Mouse (Mus musculus) forebrain, embryonic 14.5 days (tissue): ENCODE data around the gene Olfr845. TPM values are rescaled to one million over a fixed set of nuclear protein-coding genes. Genes with fewer than 3 reads are reported as not detected.

ENCODE experiments used
- ATAC-seq: fragments of 200-750 bp; cut with Nextera tagmentation; 2 replicates; pipeline ENCODE4 v1.8.0; 2017; ENCODE audit warnings: mild to moderate bottlenecking, moderate library complexity
- DNase-seq: peaks from one replicate; pipeline ENCODE4 v3.0.0-alpha.2; 2015; ENCODE audit warnings: low spot score
- H3K27ac ChIP-seq: fragments of 300-500 bp; sonication (generic); 2 replicates; pipeline ENCODE4 v1.5.1; 2014; ENCODE audit warnings: low read depth, mild to moderate bottlenecking, control low read depth, low read length, moderate library complexity
- H3K27me3 ChIP-seq: fragments of 300-500 bp; sonication (generic); replicated peaks from 2 replicates; pipeline ENCODE4 v1.6.1; 2014; ENCODE audit warnings: low read length, control low read depth, mixed read lengths; ENCODE audit not compliant: control insufficient read depth, insufficient read depth
- H3K36me3 ChIP-seq: fragments of 300-500 bp; sonication (generic); 2 replicates; pipeline ENCODE4 v1.6.1; 2014; ENCODE audit warnings: low read length, control low read depth; ENCODE audit not compliant: control insufficient read depth, insufficient read depth
- H3K4me1 ChIP-seq: fragments of 300-500 bp; sonication (generic); 2 replicates; pipeline ENCODE4 v1.6.1; 2014; ENCODE audit warnings: antibody characterized with exemption, low read length, control low read depth; ENCODE audit not compliant: control insufficient read depth, insufficient read depth
- H3K4me2 ChIP-seq: fragments of 300-500 bp; sonication (generic); 2 replicates; pipeline ENCODE4 v1.6.1; 2014; ENCODE audit warnings: mild to moderate bottlenecking, control low read depth, low read length
- H3K4me3 ChIP-seq: fragments of 300-500 bp; sonication (generic); 2 replicates; pipeline ENCODE4 v1.5.1; 2014; ENCODE audit warnings: low read depth, low read length, control low read depth
- H3K9ac ChIP-seq: fragments of 300-500 bp; sonication (generic); 2 replicates; pipeline ENCODE4 v1.6.1; 2014; ENCODE audit warnings: mild to moderate bottlenecking, low read length, control low read depth, moderate library complexity
- H3K9me3 ChIP-seq: fragments of 300-500 bp; sonication (generic); replicated peaks from 2 replicates; pipeline ENCODE4 v1.6.1; 2016; ENCODE audit warnings: low read length, control low read depth, mixed read lengths; ENCODE audit not compliant: control insufficient read depth
- WGBS: fragments of 180-500 bp; shearing (Covaris S2); extraction: QIAGEN DNeasy Blood & Tissue Kit; methylation state at CpG from one replicate; pipeline ENCODE4 v1.1.7; 2014; 5-methylcytosine and 5-hydroxymethylcytosine counted together
- polyA plus RNA-seq: library from polyadenylated mRNA; unstranded; fragments of >200 nt; fragmentation: Nextera tagmentation; extraction: Ambion mirVana; gene quantifications from 2 replicates; pipeline ENCODE4 v1.2.1, GENCODE M21; 2014

The Olfr845 gene
- polyA plus RNA-seq, result not detected in 2 replicates

DNA sequence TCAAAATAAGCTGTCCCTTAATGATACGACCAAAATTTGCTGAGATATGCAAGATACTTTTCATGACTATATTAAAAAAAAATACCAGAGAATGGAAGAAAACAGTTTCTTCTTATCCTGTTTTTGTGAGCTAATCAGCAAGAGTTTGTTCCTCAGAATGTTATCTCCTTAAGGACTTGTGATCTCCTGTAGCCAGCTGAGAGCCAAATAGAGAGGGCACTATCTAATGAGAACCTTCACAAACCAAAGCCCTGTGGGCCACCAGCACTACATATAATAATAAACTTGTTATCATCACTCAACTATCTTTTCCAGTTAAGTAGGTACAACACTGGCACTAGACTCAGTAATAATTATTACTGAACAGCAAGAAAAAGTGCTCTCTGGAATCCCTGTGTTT is at the start of gene Olfr845:
TSS of gene Olfr845 (plus strand) at position 301 of the 400 bp plus-strand sequence.
- Histone ChIP-seq H3K4me1 (no peaks in the 10 kb centered on the region), H3K9ac (no peak within 1 kb of the TSS), H3K36me3 (no peaks in the 10 kb centered on the region), H3K27ac (no peak within 1 kb of the TSS), H3K27me3 (no peaks in the 10 kb centered on the region), H3K4me2 (no peak within 1 kb of the TSS), H3K9me3 (peaks cover 4% of the 10 kb centered on the region; the same call in 1 of the 2 replicates), H3K4me3 (no peak within 1 kb of the TSS)
- DNase-seq (no peak), ATAC-seq (no peak)
- 84% methylated on average over 1 of the region's 1 CpGs for WGBS

DNA sequence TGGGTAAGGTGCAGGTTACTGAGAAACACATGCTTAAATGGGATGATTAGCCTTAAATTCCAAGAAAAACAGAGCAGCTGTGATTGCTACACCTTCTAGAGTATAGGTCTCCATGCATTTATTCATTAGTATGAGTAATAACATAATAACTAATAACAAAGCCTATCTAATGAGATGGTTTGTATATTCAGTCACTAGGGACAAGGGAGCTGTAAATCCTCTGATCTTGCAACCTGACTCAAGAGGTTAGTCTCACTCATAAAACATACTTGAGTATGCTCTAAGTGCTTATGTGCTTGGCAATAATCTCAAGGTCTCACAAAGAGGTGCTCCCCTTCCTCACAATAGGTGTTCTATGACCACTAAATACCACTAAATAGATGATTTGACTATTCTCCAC is 20.2 kb upstream of the Olfr845 start, which contains the start of gene Olfr844:
TSS of gene Olfr844 (plus strand) at position 301 of the 400 bp plus-strand sequence.
- H3K27ac ChIP-seq, result no peak within 1 kb of the TSS
- no peak within 1 kb of the TSS for H3K4me3 ChIP-seq
- no peak for DNase-seq
- no peaks in the 10 kb centered on the region for H3K4me1 ChIP-seq
- no peak for ATAC-seq
- no peak within 1 kb of the TSS for H3K9ac ChIP-seq
- H3K9me3 ChIP-seq, result peaks cover 9% of the 10 kb centered on the region; the same call in 1 of the 2 replicates
- H3K27me3 ChIP-seq, result no peaks in the 10 kb centered on the region
- H3K4me2 ChIP-seq, result no peak within 1 kb of the TSS
- H3K36me3 ChIP-seq, result no peaks in the 10 kb centered on the region

DNA sequence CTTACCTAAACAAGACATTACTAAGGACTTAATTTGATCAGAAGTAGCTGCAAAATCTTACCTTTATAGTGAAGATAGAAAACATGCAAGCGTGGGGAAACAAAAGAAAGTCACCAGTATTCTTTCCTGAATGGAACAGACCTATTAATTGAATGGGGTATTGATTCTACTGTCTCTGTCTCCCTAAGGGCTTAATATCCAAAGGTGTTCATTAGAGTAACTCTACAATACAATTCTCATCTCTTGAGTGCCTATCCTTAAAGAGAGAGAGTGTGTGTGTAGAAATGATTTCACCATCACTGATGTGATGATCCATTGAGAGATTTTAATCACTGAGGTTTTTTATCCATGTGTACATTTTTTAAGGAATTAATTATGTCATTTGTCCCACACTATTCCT is 27.6 kb downstream of the Olfr845 start, which contains the start of gene Olfr846:
TSS of gene Olfr846 (minus strand) at position 101 of the 400 bp plus-strand sequence.
- H3K27me3 ChIP-seq, result no peaks in the 10 kb centered on the region
- no peak for ATAC-seq
- no peaks in the 10 kb centered on the region for H3K4me1 ChIP-seq
- H3K4me3 ChIP-seq, result no peak within 1 kb of the TSS
- no peak within 1 kb of the TSS for H3K9ac ChIP-seq
- no peaks in the 10 kb centered on the region; the same call in 1 of the 2 replicates for H3K9me3 ChIP-seq
- 45% methylated on average over 1 of the region's 1 CpGs for WGBS
- no peak for DNase-seq
- no peak within 1 kb of the TSS for H3K27ac ChIP-seq
- H3K4me2 ChIP-seq, result no peak within 1 kb of the TSS
- no peaks in the 10 kb centered on the region for H3K36me3 ChIP-seq

DNA sequence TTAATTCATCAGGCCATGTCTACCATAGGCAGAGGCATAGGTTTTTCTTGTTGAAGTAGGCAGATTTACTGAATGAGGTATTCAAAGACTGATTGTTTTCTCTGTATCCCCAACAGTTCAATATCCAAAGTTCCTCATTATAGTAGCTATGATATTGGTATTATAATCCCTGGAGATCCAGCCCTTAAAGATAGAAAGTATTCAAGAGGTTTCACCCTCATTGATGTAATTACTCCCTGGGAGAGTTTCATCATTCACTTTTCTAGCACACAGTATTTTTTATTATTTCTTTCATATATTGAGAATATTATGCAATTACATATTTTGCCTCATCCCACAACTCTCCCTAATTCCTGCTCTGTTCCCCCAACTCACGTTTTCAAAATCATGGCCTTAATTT is 42.3 kb downstream of the Olfr845 start, which contains the start of gene Olfr847:
TSS of gene Olfr847 (minus strand) at position 101 of the 400 bp plus-strand sequence.
- Histone ChIP-seq H3K36me3 (no peaks in the 10 kb centered on the region), H3K27ac (no peak within 1 kb of the TSS), H3K4me3 (no peak within 1 kb of the TSS), H3K4me1 (no peaks in the 10 kb centered on the region), H3K9me3 (no peaks in the 10 kb centered on the region), H3K4me2 (no peak within 1 kb of the TSS), H3K9ac (no peak within 1 kb of the TSS), H3K27me3 (no peaks in the 10 kb centered on the region)
- WGBS, result 53% methylated on average over 1 of the region's 1 CpGs
- DNase-seq, result no peak
- ATAC-seq, result no peak

Other genes starting within 250 kb of the Olfr845 start
- not detected in 2 replicates for gene Olfr836, start 216.1 kb upstream of the Olfr845 start, polyA plus RNA-seq
- not detected in 2 replicates for gene Olfr837, start 200.1 kb upstream of the Olfr845 start, polyA plus RNA-seq
- gene Olfr839-ps1, start 159.1 kb upstream of the Olfr845 start, polyA plus RNA-seq, result not detected in 2 replicates
- not detected in 2 replicates for gene Olfr843, start 84.5 kb upstream of the Olfr845 start, polyA plus RNA-seq
- not detected in 2 replicates for gene Olfr844, start 20.1 kb upstream of the Olfr845 start, polyA plus RNA-seq
- gene Olfr846, start 27.5 kb downstream of the Olfr845 start, polyA plus RNA-seq, result not detected in 2 replicates
- not detected in 2 replicates for gene Olfr847, start 42.2 kb downstream of the Olfr845 start, polyA plus RNA-seq
- gene Olfr849, start 103.8 kb downstream of the Olfr845 start, polyA plus RNA-seq, result not detected in 2 replicates
- gene Olfr850, start 141.8 kb downstream of the Olfr845 start, polyA plus RNA-seq, result not detected in 2 replicates
- not detected in 2 replicates for gene Olfr851, start 156.8 kb downstream of the Olfr845 start, polyA plus RNA-seq
- gene Olfr853, start 204.6 kb downstream of the Olfr845 start, polyA plus RNA-seq, result not detected in 2 replicates
- gene Olfr854, start 230.9 kb downstream of the Olfr845 start, polyA plus RNA-seq, result not detected in 2 replicates
- gene Olfr855, start 246.2 kb downstream of the Olfr845 start, polyA plus RNA-seq, result not detected in 2 replicates